Mouse (Mus musculus): ENCODE results near the gene Rflnb. TPM values are rescaled to one million over a fixed set of nuclear protein-coding genes. Genes with fewer than 3 reads are reported as not detected.
A peak's percentile ranks its signal among the peaks of the same experiment; 100 is the strongest.

Rflnb gene
- polyA plus RNA-seq, 1 experiment, result 10.3 TPM

DNA sequence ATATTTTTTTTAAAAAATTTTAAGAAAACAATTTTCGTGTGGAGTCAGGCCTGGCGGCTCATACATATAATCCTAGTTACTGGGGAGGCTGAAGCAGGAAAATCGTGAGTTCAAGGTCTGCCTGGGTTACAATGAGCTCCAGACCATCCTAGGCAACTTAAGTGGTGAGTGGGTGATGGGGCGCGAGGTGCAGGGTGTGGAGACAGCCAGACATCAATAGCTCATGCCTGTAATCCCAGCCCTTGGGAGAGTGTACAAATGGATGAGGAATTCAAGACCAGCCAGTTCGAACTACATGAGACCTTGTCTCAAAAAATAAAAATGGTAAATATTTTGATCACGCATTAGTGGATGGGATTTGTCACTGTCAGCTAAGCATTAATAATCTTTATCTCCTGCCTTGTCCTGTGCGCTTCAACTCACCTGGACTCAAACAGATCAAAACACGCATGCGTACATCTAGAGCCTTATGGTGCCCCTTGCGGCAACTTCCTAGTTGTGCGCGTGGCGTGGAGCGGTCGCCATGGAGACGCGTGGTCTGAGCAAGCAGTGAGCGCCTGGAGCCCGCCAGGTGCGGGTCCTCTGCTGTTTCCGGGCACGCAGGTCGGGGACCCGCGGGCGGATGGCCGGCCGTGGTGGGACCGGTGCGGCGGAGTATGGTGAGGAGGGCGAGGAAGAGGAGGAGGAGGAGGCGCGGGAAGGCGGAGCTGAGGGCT lies 28.0 kb downstream of the Rflnb start, which contains the start of gene 1700016K19Rik:
Gene 1700016K19Rik (plus strand): TSS at position 473 of the 716 bp plus-strand sequence.
- WGBS, result 10% methylated on average over 35 of the region's 36 CpGs
- peak; percentile 60 for DNase-seq (ENCODE audit: low read depth, low spot score)

DNA sequence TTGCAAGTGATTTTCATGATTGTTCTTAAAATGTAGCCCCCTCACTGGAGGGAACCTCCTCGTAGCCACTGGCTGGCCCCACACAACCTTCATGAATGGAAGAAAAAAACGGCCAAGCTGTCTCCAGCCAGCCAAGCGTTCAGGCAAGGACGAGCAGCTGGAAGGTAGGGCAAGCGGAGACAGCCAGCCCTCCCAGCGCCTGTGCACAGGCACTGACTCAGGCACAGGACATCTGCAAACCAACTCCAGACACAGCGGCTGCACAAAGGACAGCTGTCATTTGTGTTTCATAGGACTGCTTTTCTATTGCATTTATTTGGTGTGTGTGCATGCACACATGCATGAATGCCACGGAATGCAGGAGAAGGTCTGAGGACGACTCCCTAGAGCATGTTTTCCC lies 33.2 kb downstream of the Rflnb start:
- WGBS, result 57% methylated on average over 9 of the region's 9 CpGs
- no peak for DNase-seq (ENCODE audit: low read depth, low spot score)

GRCm38 (mm10) chr11:75992481-75992880 lies 35.1 kb downstream of the Rflnb start:
- WGBS, result 87% methylated on average over 8 of the region's 8 CpGs
- no peak for DNase-seq (ENCODE audit: low read depth, low spot score)

GRCm38 (mm10) chr11:75991911-75992310 lies 35.7 kb downstream of the Rflnb start:
- 84% methylated on average over 8 of the region's 8 CpGs for WGBS
- DNase-seq (ENCODE audit: low read depth, low spot score), result no peak

- no peak for DNase-seq (ENCODE audit: low read depth, low spot score)
- WGBS, result 82% methylated on average over 15 of the region's 15 CpGs
Observed at GRCm38 (mm10) chr11:75990965-75991835, 36.4 kb downstream of the Rflnb start.

DNA sequence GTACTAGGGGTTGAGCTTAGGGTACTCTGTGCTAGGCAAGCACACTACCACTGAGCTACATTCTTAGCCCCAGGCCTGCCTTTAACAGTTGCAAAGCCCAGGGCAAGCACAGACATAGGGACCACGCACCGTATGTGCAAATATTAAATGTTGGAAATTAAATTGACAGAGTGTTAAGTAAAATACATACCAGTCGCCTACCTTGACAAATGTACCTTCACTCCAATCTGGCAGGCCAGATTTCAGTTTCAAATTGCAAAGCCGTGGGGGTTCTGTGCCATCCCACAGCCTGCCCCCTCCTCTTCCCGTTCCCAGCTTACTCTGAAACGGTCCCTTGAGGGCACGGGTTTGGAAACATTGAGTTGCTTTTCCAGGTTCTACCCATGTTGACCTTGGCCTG lies 41.6 kb downstream of the Rflnb start:
- WGBS, result 76% methylated on average over 7 of the region's 7 CpGs
- no peak for DNase-seq (ENCODE audit: low read depth, low spot score)

- WGBS, result 92% methylated on average over 1 of the region's 1 CpGs
- DNase-seq (ENCODE audit: low read depth, low spot score), result no peak
Observed at GRCm38 (mm10) chr11:75984581-75984980, 43.0 kb downstream of the Rflnb start.

- no peak for DNase-seq (ENCODE audit: low read depth, low spot score)
- WGBS, result 82% methylated on average over 4 of the region's 4 CpGs
Observed at GRCm38 (mm10) chr11:75983194-75983593, 44.4 kb downstream of the Rflnb start.

DNA sequence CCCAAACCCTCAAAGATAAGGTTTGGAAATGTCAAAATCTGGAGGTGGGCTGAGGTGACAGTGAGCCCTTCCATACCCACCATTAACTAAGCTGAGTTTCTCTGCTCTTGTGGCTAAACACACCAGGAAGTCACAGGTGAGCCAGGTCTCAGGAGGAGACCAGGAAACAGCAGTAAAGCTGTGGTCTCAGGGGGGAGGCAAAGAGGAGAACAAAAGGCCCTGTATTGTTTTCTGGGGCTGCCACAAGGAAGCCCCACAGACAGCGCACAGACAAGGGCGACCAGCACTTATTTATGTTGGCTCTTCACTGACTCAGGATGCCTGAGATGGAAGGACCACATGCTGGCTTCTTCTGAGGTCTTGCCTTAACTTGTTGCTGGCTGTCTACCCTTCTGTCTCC lies 47.2 kb downstream of the Rflnb start:
- no peak for DNase-seq (ENCODE audit: low read depth, low spot score)
- 49% methylated on average over 2 of the region's 2 CpGs for WGBS

GRCm38 (mm10) chr11:75978051-75978450 lies 49.5 kb downstream of the Rflnb start:
- 73% methylated on average over 6 of the region's 6 CpGs for WGBS
- no peak for DNase-seq (ENCODE audit: low read depth, low spot score)

DNA sequence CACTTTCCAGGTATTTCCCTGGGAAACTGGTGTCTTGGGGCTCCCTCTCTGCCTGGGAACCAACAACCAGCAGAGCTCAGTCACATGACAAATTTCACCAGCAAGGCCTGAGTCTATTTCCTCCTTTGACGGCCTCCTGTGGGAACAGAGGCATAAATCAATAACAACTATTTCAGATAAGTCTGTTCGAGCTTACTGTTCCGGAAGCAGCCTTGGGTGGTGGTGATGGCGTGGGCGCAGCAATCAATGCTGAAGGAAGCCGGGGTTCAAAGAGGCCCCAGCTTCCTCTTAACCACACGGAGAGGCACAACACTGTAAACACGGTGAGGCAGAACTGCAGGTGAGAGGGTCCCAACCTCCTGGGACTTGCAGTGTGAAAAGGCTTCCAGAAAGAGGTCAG lies 50.8 kb downstream of the Rflnb start:
- WGBS, result 22% methylated on average over 8 of the region's 8 CpGs
- DNase-seq (ENCODE audit: low read depth, low spot score), result no peak

GRCm38 (mm10) chr11:75973988-75974387 lies 53.6 kb downstream of the Rflnb start:
- no peak for DNase-seq (ENCODE audit: low read depth, low spot score)
- WGBS, result 93% methylated on average over 1 of the region's 1 CpGs

GRCm38 (mm10) chr11:75972916-75973567 lies 54.5 kb downstream of the Rflnb start:
- no peak for DNase-seq (ENCODE audit: low read depth, low spot score)
- 63% methylated on average over 7 of the region's 7 CpGs for whole genome bisulfite sequencing

DNA sequence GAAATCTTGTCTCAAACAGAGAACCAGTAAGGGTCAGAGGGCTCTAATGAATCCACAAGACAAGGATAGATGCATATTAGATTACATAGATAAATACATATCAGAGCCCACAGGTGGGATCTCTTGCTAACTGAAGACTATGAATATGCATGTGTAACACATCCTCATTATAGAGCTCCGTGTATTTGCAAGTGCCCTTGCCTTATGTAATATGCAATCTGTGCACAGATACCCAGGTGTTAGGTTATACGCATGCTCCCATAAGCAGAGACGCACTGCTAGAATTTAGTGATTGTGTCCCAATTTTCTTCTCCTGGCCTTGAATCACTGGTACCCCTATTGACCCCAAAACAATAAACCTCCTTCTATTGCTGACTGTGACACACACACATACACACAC lies 55.4 kb downstream of the Rflnb start:
- DNase-seq (ENCODE audit: low read depth, low spot score), result no peak
- WGBS, result 82% methylated on average over 3 of the region's 3 CpGs

GRCm38 (mm10) chr11:75970629-75971028 lies 57.0 kb downstream of the Rflnb start:
- 18% methylated on average over 3 of the region's 3 CpGs for WGBS

More at GRCm38 (mm10) chr11:75970629-75971028, 57.0 kb downstream of the Rflnb start:
- no peak for DNase-seq (ENCODE audit: low read depth, low spot score)

Other genes starting within 250 kb of the Rflnb start
- gene Doc2b, start 231.7 kb downstream of the Rflnb start, polyA plus RNA-seq (2012; rRNA removed), result 0.26 and 0.31 TPM in 2 replicates
- gene Rph3al, start 89.4 kb downstream of the Rflnb start, polyA plus RNA-seq (2012; rRNA removed), result 15.3 and 16.5 TPM in 2 replicates
- gene 1700016K19Rik, start 27.9 kb downstream of the Rflnb start, polyA plus RNA-seq (2012; rRNA removed), result 0.42 TPM in 1 of 2 replicates, not detected in the other
- gene Vps53, start 151.9 kb upstream of the Rflnb start, polyA plus RNA-seq (2012; rRNA removed), result 34.5 and 43.4 TPM in 2 replicates
- gene Fam57a, start 151.9 kb upstream of the Rflnb start, polyA plus RNA-seq (2012; rRNA removed), result 15.3 and 16.3 TPM in 2 replicates
- 0.17 and 0.41 TPM in 2 replicates for gene Dbil5, start 189.8 kb upstream of the Rflnb start, polyA plus RNA-seq (2012; rRNA removed)
- 7.3 and 7.9 TPM in 2 replicates for gene Gemin4, start 189.9 kb upstream of the Rflnb start, polyA plus RNA-seq (2012; rRNA removed)
- 5.7 and 5.8 TPM in 2 replicates for gene Mrm3, start 215.9 kb upstream of the Rflnb start, polyA plus RNA-seq (2012; rRNA removed)
- gene Glod4, start 215.9 kb upstream of the Rflnb start, polyA plus RNA-seq (2012; rRNA removed), result 8.0 and 9.2 TPM in 2 replicates

Data from large intestine, adult 2 months (tissue).